Mouse (Mus musculus): ENCODE data around the gene Pgls. TPM values are rescaled to one million over a fixed set of nuclear protein-coding genes. Genes with fewer than 3 reads are reported as not detected.
A peak's percentile ranks its signal among the peaks of the same experiment; 100 is the strongest.

Gene Pgls
- polyA plus RNA-seq, 1 experiment from 2014 or later = 198 TPM

- Histone ChIP-seq H3K27ac (no peak overlapping the region), H3K36me3 (no peaks in the 10 kb centered on the region; the same call in 1 of the 2 replicates), H3K4me1 (peaks cover 17% of the 10 kb centered on the region), H3K4me2 (replicated peaks) (no peak overlapping the region), H3K4me3 (no peak overlapping the region), H3K9ac (no peak overlapping the region), H3K9me3 (peaks cover 10% of the 10 kb centered on the region), H3K27me3 (replicated peaks) (peaks cover 61% of the 10 kb centered on the region)
- no peak for ATAC-seq (ENCODE audit: low FRiP score, low read depth)
- 44% methylated on average over 2 of the region's 2 CpGs for WGBS
Measured at GRCm38 (mm10) chr8:71631897-71632296, 39.9 kb downstream of the Pgls start.

GRCm38 (mm10) chr8:71633164-71633563 lies 41.2 kb downstream of the Pgls start:
- H3K4me2 ChIP-seq (replicated peaks) = no peak overlapping the region
- peaks cover 10% of the 10 kb centered on the region for H3K9me3 ChIP-seq
- H3K9ac ChIP-seq = no peak overlapping the region
- no peak overlapping the region for H3K4me3 ChIP-seq
- H3K4me1 ChIP-seq = peaks cover 17% of the 10 kb centered on the region
- no peak for ATAC-seq (ENCODE audit: low FRiP score, low read depth)
- peaks cover 61% of the 10 kb centered on the region for H3K27me3 ChIP-seq (replicated peaks)
- WGBS = 12% methylated on average over 18 of the region's 22 CpGs
- no peak overlapping the region for H3K27ac ChIP-seq
- H3K36me3 ChIP-seq = no peaks in the 10 kb centered on the region; the same call in 1 of the 2 replicates

GRCm38 (mm10) chr8:71633981-71634667 lies 42.1 kb downstream of the Pgls start:
- H3K9me3 ChIP-seq = peaks cover 10% of the 10 kb centered on the region
- H3K27ac ChIP-seq = no peak overlapping the region
- H3K36me3 ChIP-seq = peaks cover 2% of the 10 kb centered on the region; the same call in 1 of the 2 replicates
- 3% methylated on average over 26 of the region's 26 CpGs for WGBS
- H3K9ac ChIP-seq = no peak overlapping the region
- H3K27me3 ChIP-seq (replicated peaks) = peaks cover 64% of the 10 kb centered on the region
- H3K4me3 ChIP-seq = no peak overlapping the region
- peaks cover 13% of the 10 kb centered on the region for H3K4me1 ChIP-seq
- 0 out of 2 replicates have a peak, but pooled peaks have one; percentile 17 for ATAC-seq (ENCODE audit: low FRiP score, low read depth)
- H3K4me2 ChIP-seq (replicated peaks) = peak overlapping the region; percentile 41

GRCm38 (mm10) chr8:71637149-71638095 lies 45.4 kb downstream of the Pgls start:
- ATAC-seq (ENCODE audit: low FRiP score, low read depth) = no peak
- H3K27ac ChIP-seq = no peak overlapping the region
- H3K27me3 ChIP-seq (replicated peaks) = peaks cover 50% of the 10 kb centered on the region
- peaks cover 17% of the 10 kb centered on the region; the same call in 1 of the 2 replicates for H3K36me3 ChIP-seq
- H3K9ac ChIP-seq = no peak overlapping the region
- WGBS = 63% methylated on average over 8 of the region's 8 CpGs
- no peak overlapping the region for H3K4me2 ChIP-seq (replicated peaks)
- peaks cover 10% of the 10 kb centered on the region for H3K9me3 ChIP-seq
- no peak overlapping the region for H3K4me3 ChIP-seq
- H3K4me1 ChIP-seq = peaks cover 4% of the 10 kb centered on the region

GRCm38 (mm10) chr8:71638321-71638720 lies 46.3 kb downstream of the Pgls start:
- Histone ChIP-seq H3K9me3 (peaks cover 1% of the 10 kb centered on the region), H3K27ac (no peak overlapping the region), H3K4me1 (peaks cover 4% of the 10 kb centered on the region), H3K27me3 (replicated peaks) (peaks cover 46% of the 10 kb centered on the region), H3K36me3 (peaks cover 17% of the 10 kb centered on the region; the same call in 1 of the 2 replicates), H3K4me2 (replicated peaks) (no peak overlapping the region), H3K4me3 (no peak overlapping the region), H3K9ac (no peak overlapping the region)
- WGBS = 70% methylated on average over 6 of the region's 6 CpGs
- no peak for ATAC-seq (ENCODE audit: low FRiP score, low read depth)

- peaks cover 36% of the 10 kb centered on the region for H3K27me3 ChIP-seq (replicated peaks)
- no peak for ATAC-seq (ENCODE audit: low FRiP score, low read depth)
- H3K4me1 ChIP-seq = peaks cover 3% of the 10 kb centered on the region
- no peak overlapping the region for H3K4me2 ChIP-seq (replicated peaks)
- WGBS = 92% methylated on average over 4 of the region's 4 CpGs
- H3K27ac ChIP-seq = no peak overlapping the region
- no peak overlapping the region for H3K4me3 ChIP-seq
- H3K36me3 ChIP-seq = peaks cover 18% of the 10 kb centered on the region; the same call in 1 of the 2 replicates
- no peak overlapping the region for H3K9ac ChIP-seq
- H3K9me3 ChIP-seq = no peaks in the 10 kb centered on the region
Measured at GRCm38 (mm10) chr8:71639318-71639717, 47.3 kb downstream of the Pgls start.

- Histone ChIP-seq H3K4me1 (no peaks in the 10 kb centered on the region), H3K27ac (no peak overlapping the region), H3K27me3 (replicated peaks) (no peaks in the 10 kb centered on the region; the same call in none of the 2 replicates), H3K4me3 (no peak overlapping the region), H3K36me3 (peaks cover 30% of the 10 kb centered on the region), H3K4me2 (replicated peaks) (no peak overlapping the region), H3K9me3 (no peaks in the 10 kb centered on the region), H3K9ac (no peak overlapping the region)
- 84% methylated on average over 9 of the region's 9 CpGs for WGBS
- ATAC-seq (ENCODE audit: low FRiP score, low read depth) = no peak
Measured at GRCm38 (mm10) chr8:71645510-71645909, 53.5 kb downstream of the Pgls start.

Small RNA genes lying within 50 kb of the gene (microRNA-seq; reads per million reads assigned to microRNA genes)
- not detected for gene Mir6769b

Other genes with a start within 250 kb of the Pgls start
- gene Use1, start 225.3 kb upstream of the Pgls start, polyA plus RNA-seq (2016; fragmentation: Nextera tagmentation; extraction: Ambion mirVana) = 82.8 and 91.6 TPM in 2 replicates
- 5.3 and 5.7 TPM in 2 replicates for gene Ocel1, start 220.9 kb upstream of the Pgls start, polyA plus RNA-seq (2016; fragmentation: Nextera tagmentation; extraction: Ambion mirVana)
- gene Nr2f6, start 210.2 kb upstream of the Pgls start, polyA plus RNA-seq (2016; fragmentation: Nextera tagmentation; extraction: Ambion mirVana) = 61.5 and 67.0 TPM in 2 replicates
- gene Ushbp1, start 196.4 kb upstream of the Pgls start, polyA plus RNA-seq (2016; fragmentation: Nextera tagmentation; extraction: Ambion mirVana) = 6.0 and 6.8 TPM in 2 replicates
- 95.6 and 100 TPM in 2 replicates for gene Babam1, start 195.3 kb upstream of the Pgls start, polyA plus RNA-seq (2016; fragmentation: Nextera tagmentation; extraction: Ambion mirVana)
- gene Ankle1, start 186.2 kb upstream of the Pgls start, polyA plus RNA-seq (2016; fragmentation: Nextera tagmentation; extraction: Ambion mirVana) = 24.0 and 26.6 TPM in 2 replicates
- 121 and 128 TPM in 2 replicates for gene Abhd8, start 128.5 kb upstream of the Pgls start, polyA plus RNA-seq (2016; fragmentation: Nextera tagmentation; extraction: Ambion mirVana)
- 234 and 246 TPM in 2 replicates for gene Mrpl34, start 127.2 kb upstream of the Pgls start, polyA plus RNA-seq (2016; fragmentation: Nextera tagmentation; extraction: Ambion mirVana)
- gene Dda1, start 123.0 kb upstream of the Pgls start, polyA plus RNA-seq (2016; fragmentation: Nextera tagmentation; extraction: Ambion mirVana) = 189 and 194 TPM in 2 replicates
- gene Ano8, start 106.2 kb upstream of the Pgls start, polyA plus RNA-seq (2016; fragmentation: Nextera tagmentation; extraction: Ambion mirVana) = 19.7 and 23.7 TPM in 2 replicates
- gene Gtpbp3, start 104.1 kb upstream of the Pgls start, polyA plus RNA-seq (2016; fragmentation: Nextera tagmentation; extraction: Ambion mirVana) = 13.6 and 16.3 TPM in 2 replicates
- gene Plvap, start 80.4 kb upstream of the Pgls start, polyA plus RNA-seq (2016; fragmentation: Nextera tagmentation; extraction: Ambion mirVana) = 41.7 and 48.7 TPM in 2 replicates
- gene Ccdc194, start 66.5 kb upstream of the Pgls start, polyA plus RNA-seq (2016; fragmentation: Nextera tagmentation; extraction: Ambion mirVana) = 0.10 and 0.24 TPM in 2 replicates
- gene Bst2, start 54.7 kb upstream of the Pgls start, polyA plus RNA-seq (2016; fragmentation: Nextera tagmentation; extraction: Ambion mirVana) = 13.8 and 16.4 TPM in 2 replicates
- gene Mvb12a, start 49.3 kb upstream of the Pgls start, polyA plus RNA-seq (2016; fragmentation: Nextera tagmentation; extraction: Ambion mirVana) = 62.6 and 65.8 TPM in 2 replicates
- gene Tmem221, start 33.3 kb upstream of the Pgls start, polyA plus RNA-seq (2016; fragmentation: Nextera tagmentation; extraction: Ambion mirVana) = 0.11 and 0.13 TPM in 2 replicates
- gene Nxnl1, start 25.6 kb upstream of the Pgls start, polyA plus RNA-seq (2016; fragmentation: Nextera tagmentation; extraction: Ambion mirVana) = not detected in 2 replicates
- gene Slc27a1, start 23.3 kb upstream of the Pgls start, polyA plus RNA-seq (2016; fragmentation: Nextera tagmentation; extraction: Ambion mirVana) = 46.1 and 46.5 TPM in 2 replicates
- gene Fam129c, start 5.5 kb downstream of the Pgls start, polyA plus RNA-seq (2016; fragmentation: Nextera tagmentation; extraction: Ambion mirVana) = 4.9 and 6.1 TPM in 2 replicates
- 60.9 and 67.2 TPM in 2 replicates for gene Colgalt1, start 18.8 kb downstream of the Pgls start, polyA plus RNA-seq (2016; fragmentation: Nextera tagmentation; extraction: Ambion mirVana)
- gene Unc13a, start 79.6 kb downstream of the Pgls start, polyA plus RNA-seq (2016; fragmentation: Nextera tagmentation; extraction: Ambion mirVana) = 16.3 and 16.7 TPM in 2 replicates
- 3.8 and 4.2 TPM in 2 replicates for gene Jak3, start 84.1 kb downstream of the Pgls start, polyA plus RNA-seq (2016; fragmentation: Nextera tagmentation; extraction: Ambion mirVana)
- 1.2 TPM in 1 of 2 replicates, not detected in the other for gene Insl3, start 97.0 kb downstream of the Pgls start, polyA plus RNA-seq (2016; fragmentation: Nextera tagmentation; extraction: Ambion mirVana)
- 0.54 and 0.67 TPM in 2 replicates for gene B3gnt3, start 109.6 kb downstream of the Pgls start, polyA plus RNA-seq (2016; fragmentation: Nextera tagmentation; extraction: Ambion mirVana)
- gene Fcho1, start 133.5 kb downstream of the Pgls start, polyA plus RNA-seq (2016; fragmentation: Nextera tagmentation; extraction: Ambion mirVana) = 34.4 and 38.4 TPM in 2 replicates

Data from neural tube, embryonic 12.5 days (tissue).